Mouse (Mus musculus) embryonic facial prominence, embryonic 13.5 days (tissue): ENCODE data around the gene Traf3ip2. TPM values are rescaled to one million over a fixed set of nuclear protein-coding genes. Genes with fewer than 3 reads are reported as not detected.

ENCODE experiments used
- ATAC-seq: fragments of 200-750 bp; cut with Nextera tagmentation; 2 replicates; pipeline ENCODE4 v1.8.0; 2017; ENCODE audit warnings: low read depth; ENCODE audit not compliant: insufficient number of reproducible peaks, insufficient read depth, low FRiP score, low TSS enrichment
- H3K27ac ChIP-seq: fragments of 300-500 bp; sonication (generic); 2 replicates; pipeline ENCODE4 v1.5.1; 2015; ENCODE audit warnings: moderate library complexity, mild to moderate bottlenecking, inconsistent platforms
- H3K27me3 ChIP-seq: fragments of 300-500 bp; sonication (generic); 2 replicates; pipeline ENCODE4 v1.6.1; 2015; ENCODE audit warnings: mild to moderate bottlenecking, inconsistent platforms
- H3K36me3 ChIP-seq: fragments of 300-500 bp; sonication (generic); 2 replicates; pipeline ENCODE4 v1.6.1; 2015; ENCODE audit warnings: mild to moderate bottlenecking, inconsistent platforms
- H3K4me1 ChIP-seq: fragments of 300-500 bp; sonication (generic); 2 replicates; pipeline ENCODE4 v1.6.1; 2015; ENCODE audit warnings: inconsistent platforms
- H3K4me2 ChIP-seq: fragments of 300-500 bp; sonication (generic); 2 replicates; pipeline ENCODE4 v1.6.1; 2015; ENCODE audit warnings: moderate library complexity, mild to moderate bottlenecking, inconsistent platforms
- H3K4me3 ChIP-seq: fragments of 300-500 bp; sonication (generic); 2 replicates; pipeline ENCODE4 v1.5.1; 2015; ENCODE audit warnings: mild to moderate bottlenecking, inconsistent platforms
- H3K9ac ChIP-seq: fragments of 300-500 bp; sonication (generic); 2 replicates; pipeline ENCODE4 v1.6.1; 2015; ENCODE audit warnings: mild to moderate bottlenecking, inconsistent platforms
- H3K9me3 ChIP-seq: fragments of 300-500 bp; sonication (generic); 2 replicates; pipeline ENCODE4 v1.6.1; 2016; ENCODE audit warnings: inconsistent platforms
- WGBS: fragments of 180-500 bp; shearing (Covaris S2); methylation state at CpG from one replicate; pipeline ENCODE4 v1.1.7; 2015; ENCODE audit warnings: mixed read lengths; 5-methylcytosine and 5-hydroxymethylcytosine counted together
- polyA plus RNA-seq: library from polyadenylated mRNA; unstranded; fragments of >200 nt; fragmentation: Nextera tagmentation; extraction: Ambion mirVana; gene quantifications from 2 replicates; pipeline ENCODE4 v1.2.1, GENCODE M21; 2015

Traf3ip2 gene
- polyA plus RNA-seq, 1 experiment from 2014 or later: 18.1 TPM

- peaks cover 19% of the 10 kb centered on the region for H3K36me3 ChIP-seq
- peaks cover 38% of the 10 kb centered on the region for H3K4me1 ChIP-seq
- no peak overlapping the region for H3K27ac ChIP-seq
- 83% methylated on average over 13 of the region's 13 CpGs for WGBS
- ATAC-seq: no peak
- no peaks in the 10 kb centered on the region for H3K27me3 ChIP-seq
- H3K9me3 ChIP-seq: no peaks in the 10 kb centered on the region
- no peak overlapping the region for H3K9ac ChIP-seq
- H3K4me2 ChIP-seq: no peak overlapping the region
- H3K4me3 ChIP-seq: no peak overlapping the region
Measured at GRCm38 (mm10) chr10:39634423-39635101, 21.8 kb downstream of the Traf3ip2 start.

DNA sequence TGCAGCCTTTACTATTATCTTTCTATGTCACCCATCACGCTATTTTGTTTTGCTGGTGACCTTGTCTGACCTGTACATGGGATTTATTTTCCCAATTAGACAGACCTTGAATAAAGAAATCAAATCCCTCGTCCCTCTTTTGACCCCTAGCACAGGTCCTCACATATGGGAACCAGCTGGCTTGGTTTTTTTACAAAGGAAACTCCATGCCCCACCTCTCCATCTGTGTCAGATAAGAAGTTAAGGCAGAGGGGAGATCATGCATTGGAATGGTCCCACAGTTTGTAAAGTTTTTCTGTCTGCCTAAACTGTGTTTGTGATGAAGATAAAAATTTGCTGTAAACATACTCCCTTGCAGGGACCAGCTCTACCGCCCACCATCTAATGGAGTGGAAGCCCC lies 26.1 kb downstream of the Traf3ip2 start:
- Histone ChIP-seq H3K27me3 (no peaks in the 10 kb centered on the region), H3K4me2 (no peak overlapping the region), H3K4me1 (peaks cover 28% of the 10 kb centered on the region), H3K27ac (peak overlapping the region; percentile 65), H3K4me3 (no peak overlapping the region), H3K9me3 (no peaks in the 10 kb centered on the region), H3K9ac (no peak overlapping the region), H3K36me3 (peaks cover 23% of the 10 kb centered on the region)
- 29% methylated on average over 3 of the region's 3 CpGs for WGBS
- ATAC-seq: no peak

- no peaks in the 10 kb centered on the region for H3K9me3 ChIP-seq
- no peak for ATAC-seq
- 78% methylated on average over 5 of the region's 5 CpGs for WGBS
- no peak overlapping the region for H3K9ac ChIP-seq
- no peaks in the 10 kb centered on the region for H3K27me3 ChIP-seq
- H3K36me3 ChIP-seq: peaks cover 19% of the 10 kb centered on the region
- peaks cover 28% of the 10 kb centered on the region for H3K4me1 ChIP-seq
- no peak overlapping the region for H3K4me2 ChIP-seq
- no peak overlapping the region for H3K27ac ChIP-seq
- no peak overlapping the region for H3K4me3 ChIP-seq
Measured at GRCm38 (mm10) chr10:39639783-39640182, 27.0 kb downstream of the Traf3ip2 start.

DNA sequence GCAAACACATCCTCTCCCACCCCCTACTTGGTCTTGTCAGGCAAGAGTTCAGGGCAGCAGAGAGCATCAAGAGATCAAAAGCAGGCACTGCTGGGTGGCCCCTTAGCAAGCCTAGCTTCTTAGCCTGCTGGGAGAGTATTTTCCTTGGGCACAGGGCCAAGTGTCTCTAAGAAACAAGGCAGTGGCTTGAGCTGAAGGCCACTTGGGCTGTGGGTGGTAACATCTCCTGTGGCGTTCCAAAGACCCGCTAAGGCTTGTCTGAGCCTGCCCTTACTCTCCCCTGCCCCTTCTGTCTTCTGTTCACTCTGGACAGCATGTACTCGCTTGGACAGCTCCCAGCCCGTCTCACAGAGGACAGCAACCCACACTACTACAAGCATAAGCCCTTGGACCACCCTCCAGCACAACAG lies 28.1 kb downstream of the Traf3ip2 start:
- no peak overlapping the region; the same call in 1 of the 2 replicates for H3K27ac ChIP-seq
- H3K36me3 ChIP-seq: peaks cover 11% of the 10 kb centered on the region
- peaks cover 32% of the 10 kb centered on the region for H3K4me1 ChIP-seq
- H3K27me3 ChIP-seq: no peaks in the 10 kb centered on the region
- H3K4me3 ChIP-seq: no peak overlapping the region
- H3K9me3 ChIP-seq: no peaks in the 10 kb centered on the region
- no peak overlapping the region for H3K9ac ChIP-seq
- no peak overlapping the region for H3K4me2 ChIP-seq
- ATAC-seq: 0 out of 2 replicates have a peak, but pooled peaks have one; percentile 52
- WGBS: 16% methylated on average over 4 of the region's 4 CpGs

GRCm38 (mm10) chr10:39645789-39646628 lies 33.3 kb downstream of the Traf3ip2 start:
- Histone ChIP-seq H3K4me2 (peak overlapping the region; percentile 18; the same call in 1 of the 2 replicates), H3K27ac (peak overlapping the region; percentile 70), H3K36me3 (peaks cover 35% of the 10 kb centered on the region), H3K27me3 (no peaks in the 10 kb centered on the region), H3K9ac (peak overlapping the region; percentile 17; the same call in 1 of the 2 replicates), H3K9me3 (no peaks in the 10 kb centered on the region), H3K4me1 (peaks cover 22% of the 10 kb centered on the region), H3K4me3 (no peak overlapping the region)
- 29% methylated on average over 6 of the region's 6 CpGs for WGBS
- no peak for ATAC-seq

GRCm38 (mm10) chr10:39646629-39647019 lies 33.9 kb downstream of the Traf3ip2 start:
- Histone ChIP-seq H3K36me3 (peaks cover 41% of the 10 kb centered on the region), H3K27ac (peak overlapping the region; percentile 70), H3K27me3 (no peaks in the 10 kb centered on the region), H3K9me3 (no peaks in the 10 kb centered on the region), H3K4me3 (no peak overlapping the region), H3K9ac (peak overlapping the region; percentile 17; the same call in 1 of the 2 replicates), H3K4me1 (peaks cover 20% of the 10 kb centered on the region), H3K4me2 (peak overlapping the region; percentile 18; the same call in 1 of the 2 replicates)
- ATAC-seq: no peak
- 28% methylated on average over 14 of the region's 14 CpGs for WGBS

DNA sequence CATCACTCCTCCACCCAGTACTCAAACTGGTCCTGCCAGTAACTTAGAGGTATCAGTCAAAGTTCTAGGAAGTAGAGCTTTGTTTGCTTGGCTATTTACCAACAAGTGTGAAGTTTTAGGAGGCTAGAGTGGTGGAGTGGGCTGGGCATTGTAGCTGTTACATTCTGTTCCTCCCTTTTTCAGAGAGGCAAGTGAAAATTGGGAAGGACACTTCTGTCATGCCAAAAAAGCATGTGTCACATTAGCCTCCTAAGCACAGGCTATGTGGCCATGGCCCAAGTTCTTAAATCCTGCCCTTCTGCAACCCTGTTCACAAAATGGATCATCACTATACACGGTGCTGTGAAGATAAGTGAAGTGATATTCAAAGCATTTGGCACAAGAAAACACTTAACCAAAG lies 34.4 kb downstream of the Traf3ip2 start:
- Histone ChIP-seq H3K9me3 (no peaks in the 10 kb centered on the region), H3K9ac (peak overlapping the region; percentile 17; the same call in 1 of the 2 replicates), H3K36me3 (peaks cover 46% of the 10 kb centered on the region), H3K27ac (peak overlapping the region; percentile 70; the same call in 1 of the 2 replicates), H3K4me3 (no peak overlapping the region), H3K4me1 (peaks cover 20% of the 10 kb centered on the region), H3K27me3 (no peaks in the 10 kb centered on the region), H3K4me2 (no peak overlapping the region)
- WGBS: 88% methylated on average over 1 of the region's 1 CpGs
- no peak for ATAC-seq

GRCm38 (mm10) chr10:39648278-39648677 lies 35.5 kb downstream of the Traf3ip2 start:
- Histone ChIP-seq H3K9ac (no peak overlapping the region), H3K4me1 (peaks cover 21% of the 10 kb centered on the region), H3K27ac (no peak overlapping the region), H3K27me3 (no peaks in the 10 kb centered on the region), H3K4me3 (no peak overlapping the region), H3K36me3 (peaks cover 46% of the 10 kb centered on the region), H3K9me3 (no peaks in the 10 kb centered on the region), H3K4me2 (no peak overlapping the region)
- no peak for ATAC-seq
- 94% methylated on average over 3 of the region's 3 CpGs for WGBS

DNA sequence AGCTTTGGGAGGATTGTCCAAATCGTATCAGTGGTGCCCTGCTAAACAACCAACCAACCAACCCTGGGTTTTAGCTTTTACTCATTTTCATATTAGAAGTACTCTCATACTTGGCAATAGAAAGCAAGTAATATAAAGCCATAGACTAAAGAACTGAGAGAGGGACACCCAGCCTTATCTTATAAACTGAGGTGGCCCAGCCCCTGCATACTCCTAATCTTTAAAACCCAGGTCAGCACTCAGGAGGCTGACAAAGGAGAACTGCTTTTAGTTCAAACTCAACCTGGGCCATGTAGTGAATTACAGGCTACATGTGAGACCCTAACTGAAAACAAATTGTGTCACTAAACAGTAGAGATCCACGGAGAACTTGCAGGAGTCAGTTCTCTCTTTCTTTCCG lies 36.8 kb downstream of the Traf3ip2 start:
- no peaks in the 10 kb centered on the region for H3K27me3 ChIP-seq
- no peak overlapping the region for H3K9ac ChIP-seq
- peaks cover 34% of the 10 kb centered on the region for H3K4me1 ChIP-seq
- no peaks in the 10 kb centered on the region for H3K9me3 ChIP-seq
- no peak overlapping the region for H3K4me3 ChIP-seq
- H3K4me2 ChIP-seq: no peak overlapping the region
- H3K36me3 ChIP-seq: peaks cover 40% of the 10 kb centered on the region
- H3K27ac ChIP-seq: no peak overlapping the region
- WGBS: 92% methylated on average over 3 of the region's 3 CpGs
- no peak for ATAC-seq

GRCm38 (mm10) chr10:39650316-39650715 lies 37.6 kb downstream of the Traf3ip2 start:
- no peaks in the 10 kb centered on the region for H3K27me3 ChIP-seq
- no peak for ATAC-seq
- peaks cover 40% of the 10 kb centered on the region for H3K36me3 ChIP-seq
- H3K4me1 ChIP-seq: peaks cover 34% of the 10 kb centered on the region
- H3K4me3 ChIP-seq: no peak overlapping the region
- WGBS: 92% methylated on average over 3 of the region's 3 CpGs
- no peak overlapping the region for H3K27ac ChIP-seq
- H3K4me2 ChIP-seq: no peak overlapping the region
- H3K9ac ChIP-seq: no peak overlapping the region
- H3K9me3 ChIP-seq: no peaks in the 10 kb centered on the region

DNA sequence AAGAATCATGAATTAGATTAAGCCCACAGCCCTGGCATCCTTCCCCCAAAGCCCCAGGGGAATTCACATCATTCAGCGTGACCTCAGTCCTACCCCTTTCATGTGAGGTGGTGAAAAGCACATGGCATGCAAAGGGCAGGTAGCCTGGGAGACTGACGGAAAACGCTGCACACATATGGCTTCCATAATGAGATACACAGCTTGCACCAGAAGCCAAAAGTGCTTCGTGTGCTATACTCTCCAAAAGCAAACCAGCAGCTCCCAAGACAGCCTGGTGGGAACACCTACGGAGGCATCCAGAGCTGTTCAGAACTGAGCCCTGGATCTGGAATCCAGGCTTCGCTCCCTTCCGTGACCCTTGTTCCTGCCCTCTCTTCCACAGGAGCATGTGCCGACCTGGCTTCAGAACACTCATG lies 41.3 kb downstream of the Traf3ip2 start:
- Histone ChIP-seq H3K4me2 (no peak overlapping the region), H3K27me3 (no peaks in the 10 kb centered on the region), H3K4me1 (peaks cover 32% of the 10 kb centered on the region), H3K4me3 (no peak overlapping the region), H3K9me3 (no peaks in the 10 kb centered on the region), H3K9ac (no peak overlapping the region), H3K36me3 (peaks cover 28% of the 10 kb centered on the region), H3K27ac (peak overlapping the region; percentile 72)
- ATAC-seq: 0 out of 2 replicates have a peak, but pooled peaks have one; percentile 32
- WGBS: 23% methylated on average over 8 of the region's 8 CpGs
